Mouse (Mus musculus) kidney, postnatal 4 days (tissue): ENCODE data around the gene Polr2c.

Source experiments
- DNase-seq, 2 experiments: peaks; one replicate each; pipeline ENCODE4 v3.0.0; 2021; ENCODE audit warnings: mixed read lengths in 2 of 2

Gene Polr2c

GRCm38 (mm10) chr8:94888383-94889036 is 31.3 kb downstream of the Polr2c start:
- DNase-seq = no peak

GRCm38 (mm10) chr8:94892917-94893316 is 35.7 kb downstream of the Polr2c start:
- DNase-seq = no peak

GRCm38 (mm10) chr8:94899262-94899661 is 42.0 kb downstream of the Polr2c start:
- peak; percentile 76 to 84 for DNase-seq

GRCm38 (mm10) chr8:94900617-94901016 is 43.4 kb downstream of the Polr2c start:
- DNase-seq = no peak

GRCm38 (mm10) chr8:94901031-94901430 is 43.8 kb downstream of the Polr2c start:
- DNase-seq = peak in 1 of 2 experiments; percentile 47

GRCm38 (mm10) chr8:94903709-94904108 is 46.5 kb downstream of the Polr2c start:
- peak; percentile 60 to 71 for DNase-seq

GRCm38 (mm10) chr8:94904450-94905175 is 47.4 kb downstream of the Polr2c start:
- peak; percentile 92 to 94 for DNase-seq

GRCm38 (mm10) chr8:94907591-94908300 is 50.5 kb downstream of the Polr2c start:
- peak; percentile 53 to 69 for DNase-seq

GRCm38 (mm10) chr8:94908847-94909246 is 51.6 kb downstream of the Polr2c start:
- DNase-seq = peak; percentile 90 to 92

GRCm38 (mm10) chr8:94913061-94913660 is 55.9 kb downstream of the Polr2c start:
- DNase-seq = peak; percentile 80 to 88

- DNase-seq = no peak
These were observed 57.0 kb downstream of the Polr2c start for GRCm38 (mm10) chr8:94914256-94914655.

GRCm38 (mm10) chr8:94914701-94915101 is 57.5 kb downstream of the Polr2c start:
- peak; percentile 67 to 73 for DNase-seq

- peak in 1 of 2 experiments; percentile 37 for DNase-seq
These were observed 59.2 kb downstream of the Polr2c start for GRCm38 (mm10) chr8:94916311-94916959.

- no peak for DNase-seq
These were observed 59.7 kb downstream of the Polr2c start for GRCm38 (mm10) chr8:94916960-94917324.

- DNase-seq = peak; percentile 98 to 99
These were observed 60.1 kb downstream of the Polr2c start for GRCm38 (mm10) chr8:94917352-94917751.

GRCm38 (mm10) chr8:94917851-94918495 is 60.7 kb downstream of the Polr2c start, which contains the start of gene Ccdc102a:
TSS of gene Ccdc102a (minus strand) at chr8:94918098.
- DNase-seq = peak; percentile 77 to 85

- no peak for DNase-seq
These were observed 62.0 kb downstream of the Polr2c start for GRCm38 (mm10) chr8:94919256-94919655.

GRCm38 (mm10) chr8:94922176-94922575 is 64.9 kb downstream of the Polr2c start:
- DNase-seq = no peak

GRCm38 (mm10) chr8:94922602-94923001 is 65.4 kb downstream of the Polr2c start:
- DNase-seq = no peak
